Mouse (Mus musculus) ES-Bruce4 (cell line): ENCODE measurements around the gene Hoxd8.

ENCODE experiments used
- CTCF ChIP-seq: IDR thresholded peaks from one replicate; pipeline ENCODE4 v1.8.1; 2011; ENCODE audit warnings: low read depth, low read length
- EP300 ChIP-seq: IDR thresholded peaks from 2 replicates; pipeline ENCODE4 v1.6.1; 2011; ENCODE audit warnings: low read depth, low read length; ENCODE audit not compliant: insufficient read depth

DNA sequence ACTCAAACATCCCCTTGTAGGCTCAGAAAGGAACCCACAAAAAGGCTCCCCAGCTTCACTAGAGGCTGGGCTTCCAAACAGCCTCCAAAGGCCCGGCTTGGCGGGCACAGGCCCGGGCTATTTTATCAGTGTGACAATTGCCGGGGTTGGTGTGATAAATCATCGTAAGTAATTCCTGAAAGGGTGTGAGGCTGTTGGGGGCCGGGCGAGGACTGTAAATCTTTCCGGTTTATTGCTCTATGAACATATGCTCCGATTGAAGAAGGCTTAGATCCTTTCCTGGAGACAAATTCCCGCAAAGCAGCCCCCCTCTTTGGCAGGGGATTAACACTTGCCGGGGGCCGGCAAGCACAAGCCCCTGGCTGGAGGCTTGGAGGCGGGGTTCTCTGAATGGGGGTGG is 30.0 kb downstream of the Hoxd8 start:
- TF ChIP-seq CTCF (no peak), EP300 (no peak)
